In genomic region chr1:183207141-183207540, GRCm38 (mm10) we compare ENCODE assay signal across 28 mouse cellular contexts. TPM values are rescaled to one million over a fixed set of nuclear protein-coding genes. Genes with fewer than 3 reads are reported as not detected.
DNase-seq lines count a peak whose midpoint lies in the region; ATAC-seq and TF ChIP-seq lines count a peak whose summit lies in the region.
"Had no signal": no experiment of that assay in that cellular context is flagged by ENCODE, and none has a peak within 500 bp of the region (broad histone marks: within the 10 kb centered on the region; RNA-seq: fewer than 3 reads in every experiment).

No protein-coding gene starts in this region.

- H3K27me3 ChIP-seq in liver, adult 2 months (ENCODE audit: control insufficient read depth, insufficient read depth, low read length) = no peaks in the 10 kb centered on the region
- H3K27me3 ChIP-seq in liver, embryonic 11.5 days (replicated peaks; ENCODE audit: control insufficient read depth, insufficient read depth, low read length) = no peaks in the 10 kb centered on the region
- H3K27me3 ChIP-seq: forebrain, embryonic 13.5 days; hindbrain, embryonic 13.5 days; midbrain, embryonic 15.5 days; stomach, embryonic 15.5 days had no signal

- no peaks in the 10 kb centered on the region for H3K36me3 ChIP-seq in liver, adult 2 months (ENCODE audit: control insufficient read depth, insufficient read depth, low read length)
- H3K36me3 ChIP-seq in liver, embryonic 11.5 days (ENCODE audit: control insufficient read depth, insufficient read depth, low read length) = no peaks in the 10 kb centered on the region
- H3K36me3 ChIP-seq: hindbrain, embryonic 13.5 days; midbrain, embryonic 10.5 days; midbrain, embryonic 15.5 days; stomach, embryonic 15.5 days had no signal

- no peak for ATAC-seq in liver, embryonic 11.5 days (replicated peaks; ENCODE audit: low FRiP score)
- 0 out of 2 replicates have a peak, but pooled peaks have one; percentile 25 for ATAC-seq in erythroblast, adult 5-6 weeks (replicated peaks; ENCODE audit: low FRiP score, poor library complexity, severe bottlenecking)
- ATAC-seq: CD4-positive, CD25-positive, alpha-beta regulatory T cell, adult 4 months; forebrain, embryonic 13.5 days; intestine, embryonic 16.5 days; midbrain, embryonic 15.5 days had no signal

- no peak for TF ChIP-seq CTCF in liver, adult 2 months (IDR thresholded peaks at IDR 0.05; ENCODE audit: low read depth, low read length)

- H3K79me2 ChIP-seq in liver, adult 2 months (ENCODE audit: control insufficient read depth, insufficient read depth, low read length) = no peaks in the 10 kb centered on the region

- H3K4me1 ChIP-seq in liver, adult 2 months (ENCODE audit: control insufficient read depth, insufficient read depth, low read length) = no peaks in the 10 kb centered on the region; the same call in 1 of the 2 replicates
- H3K4me1 ChIP-seq in liver, embryonic 11.5 days (replicated peaks; ENCODE audit: control insufficient read depth, insufficient read depth, low read length) = no peaks in the 10 kb centered on the region
- H3K4me1 ChIP-seq: midbrain, embryonic 10.5 days; stomach, embryonic 15.5 days had no signal

- 37% methylated on average over 3 of the region's 3 CpGs for WGBS in liver, adult 2 months
- 81% methylated on average over 3 of the region's 3 CpGs for WGBS in liver, embryonic 11.5 days

- H3K27ac ChIP-seq in liver, adult 2 months (replicated peaks; ENCODE audit: insufficient read depth, low read depth, low read length) = no peak overlapping the region
- no peak overlapping the region for H3K27ac ChIP-seq in liver, embryonic 11.5 days (ENCODE audit: low read depth, low read length)
- H3K27ac ChIP-seq: forebrain, embryonic 13.5 days; hindbrain, embryonic 13.5 days; macrophage; midbrain, embryonic 10.5 days; midbrain, embryonic 15.5 days; stomach, embryonic 15.5 days had no signal

- DNase-seq in liver, adult 2 months (ENCODE audit: extremely low read depth, low read depth, low spot score) = peak; percentile 50
- no peak for DNase-seq in liver, embryonic 11.5 days (ENCODE audit: low spot score)
- DNase-seq in adipocyte (ENCODE audit: low spot score) = peak; percentile 37
- no peak for DNase-seq in layer of hippocampus, adult 9-10 months (ENCODE audit: low spot score)
- DNase-seq in thymus, postnatal 0 days (ENCODE audit: low spot score) = no peak
- no peak for DNase-seq in yolk sac, embryonic 10.5 days (ENCODE audit: low spot score)
- DNase-seq: cerebellum, adult 18-20 months; cerebellum, postnatal 14 days; gastrocnemius, postnatal 14 days; heart, adult 11 months; heart, postnatal 36 days; kidney, adult 8-10 months; kidney, postnatal 10 days; liver; lung, adult 18-20 months; lung, postnatal 10 days; right cerebral cortex, postnatal 25 days; thymus, postnatal 25 days had no signal

- H3K4me2 ChIP-seq in liver, embryonic 11.5 days = no peak overlapping the region
- H3K4me2 ChIP-seq: forebrain, embryonic 13.5 days; heart, embryonic 11.5 days; hindbrain, embryonic 13.5 days; midbrain, embryonic 15.5 days; stomach, embryonic 15.5 days had no signal

- no peaks in the 10 kb centered on the region for H3K9me3 ChIP-seq in liver, embryonic 11.5 days (ENCODE audit: control insufficient read depth, low read length)
- H3K9me3 ChIP-seq: forebrain, embryonic 13.5 days; hindbrain, embryonic 13.5 days; midbrain, embryonic 10.5 days; midbrain, embryonic 15.5 days; stomach, embryonic 15.5 days had no signal

- TF ChIP-seq POLR2A in liver, adult 2 months (IDR thresholded peaks at IDR 0.05; ENCODE audit: extremely low read depth, insufficient read depth, low read length) = no peak

- H3K9ac ChIP-seq in liver, adult 2 months (ENCODE audit: low read depth, low read length) = no peak overlapping the region
- H3K9ac ChIP-seq in liver, embryonic 11.5 days (ENCODE audit: low read depth, low read length) = no peak overlapping the region
- H3K9ac ChIP-seq: forebrain, embryonic 13.5 days; hindbrain, embryonic 13.5 days; midbrain, embryonic 15.5 days; stomach, embryonic 15.5 days had no signal

- H3K4me3 ChIP-seq in liver, adult 2 months (ENCODE audit: insufficient read depth, low read depth, low read length) = no peak overlapping the region
- H3K4me3 ChIP-seq in liver, embryonic 11.5 days (ENCODE audit: low read depth, low read length) = no peak overlapping the region
- H3K4me3 ChIP-seq: forebrain, embryonic 13.5 days; hindbrain, embryonic 13.5 days; midbrain, embryonic 10.5 days; midbrain, embryonic 15.5 days; stomach, embryonic 15.5 days had no signal

RNA-seq across cellular contexts. Expression of gene Disp1, which starts 14.2 kb away (rescaled TPM):
- total RNA-seq in liver, adult 2 months (2014; rRNA removed) = 0.83 and 1.1 TPM in 2 replicates
- polyA plus RNA-seq in liver, adult 2 months (2012; rRNA removed) = 1.9 and 3.4 TPM in 2 replicates
- 7.7 and 7.8 TPM in 2 replicates for polyA plus RNA-seq in liver, embryonic 11.5 days (2014; fragmentation: Nextera tagmentation; extraction: Ambion mirVana)
- 1.0 and 3.8 TPM in 2 replicates for total RNA-seq in erythroblast, adult 5-6 weeks (2015; ENCODE audit: low replicate concordance)
- total RNA-seq in erythroblast, adult 5-6 weeks (2017; ENCODE audit: low replicate concordance) = 0.28 and 1.4 TPM in 2 replicates
- polyA plus RNA-seq in thymus, postnatal 0 days (2015; fragmentation: Nextera tagmentation; extraction: Ambion mirVana) = 8.6 and 11.3 TPM in 2 replicates

Comparison
In these comparisons a context has a peak if more than half of its experiments do, and no peak if none do; other contexts are left out.
1. DNase-seq: peak in liver, adult 2 months (single experiment) and adipocyte (single experiment); none in liver, embryonic 11.5 days (single experiment), layer of hippocampus, adult 9-10 months (single experiment), thymus, postnatal 0 days (single experiment) and yolk sac, embryonic 10.5 days (single experiment).